Mouse (Mus musculus) small intestine, adult 2 months (tissue): ENCODE measurements at regions not wholly inside any gene's neighbourhood (a gene's known extent, or its start where the extent isn't known, plus 50 kb on each side); places are given as distances from the start of the nearest gene placed in this dataset.

ENCODE experiments used
- H3K27ac ChIP-seq: fragments of 200-500 bp; 2 replicates; pipeline ENCODE4 v1.5.1; 2012; ENCODE audit warnings: low read depth, low read length, control low read depth, inconsistent platforms; ENCODE audit not compliant: insufficient read depth
- H3K27me3 ChIP-seq: fragments of 200-500 bp; 2 replicates; pipeline ENCODE4 v1.6.1; 2012; ENCODE audit warnings: mild to moderate bottlenecking, moderate library complexity, low read length, inconsistent platforms; ENCODE audit not compliant: control insufficient read depth, insufficient read depth
- H3K36me3 ChIP-seq: fragments of 200-500 bp; 2 replicates; pipeline ENCODE4 v1.6.1; 2012; ENCODE audit warnings: mild to moderate bottlenecking, low read length, control low read depth, inconsistent platforms; ENCODE audit not compliant: control insufficient read depth, insufficient read depth
- H3K4me1 ChIP-seq: fragments of 200-500 bp; 2 replicates; pipeline ENCODE4 v1.6.1; 2012; ENCODE audit warnings: low read length, inconsistent platforms, mixed read lengths; ENCODE audit not compliant: control insufficient read depth, insufficient read depth, insufficient read length
- H3K4me3 ChIP-seq: fragments of 200-500 bp; 2 replicates; pipeline ENCODE4 v1.5.1; 2012; ENCODE audit warnings: low read depth, mild to moderate bottlenecking, control low read depth, inconsistent platforms, low read length, moderate library complexity
- CTCF ChIP-seq: fragments of 200-500 bp; IDR thresholded peaks from 2 replicates; pipeline ENCODE4 v1.5.1; 2012; ENCODE audit warnings: low read depth, mild to moderate bottlenecking, control low read depth, inconsistent platforms, low read length, moderate library complexity, mixed read lengths; ENCODE audit not compliant: insufficient replicate concordance, insufficient read length; ENCODE audit errors: extremely low read depth
- POLR2A ChIP-seq: fragments of 200-500 bp; IDR thresholded peaks from 2 replicates; pipeline ENCODE4 v1.6.1; 2012; ENCODE audit warnings: low read depth, mild to moderate bottlenecking, control low read depth, inconsistent platforms, low read length, moderate library complexity
- WGBS: fragments of 180-500 bp; shearing (Covaris S2); methylation state at CpG from one replicate; pipeline ENCODE4 v1.1.7; 2018; 5-methylcytosine and 5-hydroxymethylcytosine counted together

GRCm38 (mm10) chr8:92055590-92055989 is 253.7 kb upstream of the Irx3 start:
- Histone ChIP-seq H3K4me1 (no peaks in the 10 kb centered on the region), H3K27me3 (no peaks in the 10 kb centered on the region), H3K27ac (no peak overlapping the region), H3K36me3 (no peaks in the 10 kb centered on the region), H3K4me3 (no peak overlapping the region)
- no peak for TF ChIP-seq POLR2A
- no peak for TF ChIP-seq CTCF
- WGBS, result 78% methylated on average over 4 of the region's 4 CpGs

GRCm38 (mm10) chr8:92044695-92045094 is 242.8 kb upstream of the Irx3 start:
- Histone ChIP-seq H3K4me3 (no peak overlapping the region), H3K4me1 (no peaks in the 10 kb centered on the region), H3K27ac (no peak overlapping the region), H3K27me3 (no peaks in the 10 kb centered on the region), H3K36me3 (no peaks in the 10 kb centered on the region)
- TF ChIP-seq POLR2A, result no peak
- TF ChIP-seq CTCF, result no peak
- WGBS, result 59% methylated on average over 3 of the region's 3 CpGs

GRCm38 (mm10) chr8:92042951-92043350 is 241.1 kb upstream of the Irx3 start:
- Histone ChIP-seq H3K27ac (no peak overlapping the region), H3K27me3 (no peaks in the 10 kb centered on the region), H3K4me1 (no peaks in the 10 kb centered on the region), H3K4me3 (no peak overlapping the region), H3K36me3 (no peaks in the 10 kb centered on the region)
- TF ChIP-seq POLR2A, result no peak
- TF ChIP-seq CTCF, result no peak
- WGBS, result 30% methylated on average over 6 of the region's 6 CpGs

- TF ChIP-seq CTCF, result no peak
- TF ChIP-seq POLR2A, result no peak
- Histone ChIP-seq H3K27ac (no peak overlapping the region), H3K27me3 (no peaks in the 10 kb centered on the region), H3K4me1 (no peaks in the 10 kb centered on the region), H3K36me3 (no peaks in the 10 kb centered on the region), H3K4me3 (no peak overlapping the region)
- 30% methylated on average over 9 of the region's 9 CpGs for WGBS
These were observed 228.1 kb upstream of the Irx3 start for GRCm38 (mm10) chr8:92029954-92030353.

- TF ChIP-seq CTCF, result no peak
- TF ChIP-seq POLR2A, result no peak
- WGBS, result 35% methylated on average over 6 of the region's 6 CpGs
- Histone ChIP-seq H3K4me3 (no peak overlapping the region), H3K36me3 (no peaks in the 10 kb centered on the region), H3K27me3 (no peaks in the 10 kb centered on the region), H3K4me1 (no peaks in the 10 kb centered on the region), H3K27ac (no peak overlapping the region)
These were observed 227.6 kb upstream of the Irx3 start for GRCm38 (mm10) chr8:92029516-92029915.

- no peak for TF ChIP-seq CTCF
- TF ChIP-seq POLR2A, result no peak
- H3K4me3 ChIP-seq, result no peak overlapping the region
- 19% methylated on average over 6 of the region's 6 CpGs for WGBS
- H3K4me1 ChIP-seq, result no peaks in the 10 kb centered on the region
- peaks cover 3% of the 10 kb centered on the region; the same call in 1 of the 2 replicates for H3K27me3 ChIP-seq
- H3K27ac ChIP-seq, result no peak overlapping the region
- H3K36me3 ChIP-seq, result no peaks in the 10 kb centered on the region
These were observed 226.4 kb upstream of the Irx3 start for GRCm38 (mm10) chr8:92028308-92028707.

GRCm38 (mm10) chr8:92024133-92024532 is 222.3 kb upstream of the Irx3 start:
- Histone ChIP-seq H3K4me1 (no peaks in the 10 kb centered on the region), H3K27ac (no peak overlapping the region), H3K4me3 (no peak overlapping the region), H3K36me3 (no peaks in the 10 kb centered on the region), H3K27me3 (peaks cover 3% of the 10 kb centered on the region; the same call in 1 of the 2 replicates)
- 13% methylated on average over 8 of the region's 8 CpGs for WGBS
- TF ChIP-seq POLR2A (no peak), CTCF (no peak)

GRCm38 (mm10) chr8:92021521-92021920 is 219.7 kb upstream of the Irx3 start:
- no peak for TF ChIP-seq CTCF
- no peak for TF ChIP-seq POLR2A
- no peaks in the 10 kb centered on the region for H3K4me1 ChIP-seq
- no peak overlapping the region for H3K27ac ChIP-seq
- 49% methylated on average over 3 of the region's 3 CpGs for WGBS
- H3K36me3 ChIP-seq, result no peaks in the 10 kb centered on the region
- H3K27me3 ChIP-seq, result peaks cover 3% of the 10 kb centered on the region; the same call in 1 of the 2 replicates
- H3K4me3 ChIP-seq, result no peak overlapping the region
